Mouse (Mus musculus): ENCODE measurements at regions not wholly inside any gene's neighbourhood (a gene's known extent, or its start where the extent isn't known, plus 50 kb on each side); places are given as distances from the start of the nearest gene placed in this dataset.
"Not testable (repeated sequence)": the region's sequence is repeated elsewhere in the genome, so short reads cannot be mapped to it uniquely, and the experiment has no call there.

GRCm38 (mm10) chr11:23079936-23080794, 72.8 kb downstream of the Fam161a start:
- no peak for DNase-seq (ENCODE audit: low spot score in 2 of 2)

GRCm38 (mm10) chr11:23081616-23082015, 74.3 kb downstream of the Fam161a start:
- DNase-seq (ENCODE audit: low spot score in 2 of 2), result no peak

GRCm38 (mm10) chr11:23083811-23084210, 76.5 kb downstream of the Fam161a start:
- not testable (repeated sequence) for DNase-seq (ENCODE audit: low spot score in 2 of 2)

- no peak for DNase-seq (ENCODE audit: low spot score in 2 of 2)
Observed at GRCm38 (mm10) chr11:23095287-23095686, 88.0 kb downstream of the Fam161a start.

GRCm38 (mm10) chr11:23095723-23096122, 88.4 kb downstream of the Fam161a start:
- DNase-seq (ENCODE audit: low spot score in 2 of 2), result not testable (repeated sequence)

GRCm38 (mm10) chr11:23096451-23097222, 89.3 kb downstream of the Fam161a start:
- no peak for DNase-seq (ENCODE audit: low spot score in 2 of 2)

GRCm38 (mm10) chr11:23097223-23097490, 89.8 kb downstream of the Fam161a start:
- DNase-seq (ENCODE audit: low spot score in 2 of 2), result no peak

GRCm38 (mm10) chr11:23114636-23115035, 107.3 kb downstream of the Fam161a start:
- DNase-seq (ENCODE audit: low spot score in 2 of 2), result no peak

GRCm38 (mm10) chr11:23120533-23121210, 113.3 kb downstream of the Fam161a start:
- DNase-seq (ENCODE audit: low spot score in 2 of 2), result no peak

GRCm38 (mm10) chr11:23124198-23124951, 117.0 kb downstream of the Fam161a start:
- peak in 1 of 2 experiments; percentile 9 for DNase-seq (ENCODE audit: low spot score in 2 of 2)

- DNase-seq (ENCODE audit: low spot score in 2 of 2), result no peak
Observed at GRCm38 (mm10) chr11:23131122-23131521, 123.8 kb downstream of the Fam161a start.

- DNase-seq (ENCODE audit: low spot score in 2 of 2), result no peak
Observed at GRCm38 (mm10) chr11:23131632-23132031, 124.2 kb upstream of the Xpo1 start.

- peak; percentile 13 to 38 for DNase-seq (ENCODE audit: low spot score in 2 of 2)
Observed at GRCm38 (mm10) chr11:23140429-23141099, 115.3 kb upstream of the Xpo1 start.

GRCm38 (mm10) chr11:23141100-23141837, 114.6 kb upstream of the Xpo1 start:
- peak in 1 of 2 experiments; percentile 4 for DNase-seq (ENCODE audit: low spot score in 2 of 2)

- no peak for DNase-seq (ENCODE audit: low spot score in 2 of 2)
Observed at GRCm38 (mm10) chr11:23148048-23148596, 107.7 kb upstream of the Xpo1 start.

- DNase-seq (ENCODE audit: low spot score in 2 of 2), result peak; percentile 13 to 18
Observed at GRCm38 (mm10) chr11:23149556-23150244, 106.1 kb upstream of the Xpo1 start.

- DNase-seq (ENCODE audit: low spot score in 2 of 2), result no peak
Observed at GRCm38 (mm10) chr11:23154851-23155250, 101.0 kb upstream of the Xpo1 start.

GRCm38 (mm10) chr11:23168546-23169218, 87.2 kb upstream of the Xpo1 start:
- DNase-seq (ENCODE audit: low spot score in 2 of 2), result no peak
